Mouse (Mus musculus): ENCODE data around the gene Pde8b. TPM values are rescaled to one million over a fixed set of nuclear protein-coding genes. Genes with fewer than 3 reads are reported as not detected.

Pde8b gene
- polyA plus RNA-seq, 1 experiment = 24.2 TPM

GRCm38 (mm10) chr13:95104865-95105264 is 145.3 kb downstream of the Pde8b start:
- no peak for DNase-seq
- WGBS = 52% methylated on average over 4 of the region's 4 CpGs
- TF ChIP-seq CTCF (IDR thresholded peaks at IDR 0.05; ENCODE audit: borderline replicate concordance, insufficient read depth, low read depth, low read length) (no peak), POLR2A (IDR thresholded peaks at IDR 0.05; ENCODE audit: borderline replicate concordance, insufficient read depth, low read length) (no peak)
- H3K27ac ChIP-seq (ENCODE audit: insufficient read depth, low read length) = no peak overlapping the region
- no peaks in the 10 kb centered on the region for H3K4me1 ChIP-seq (ENCODE audit: control insufficient read depth, insufficient read depth, low read length)
- no peak overlapping the region for H3K4me3 ChIP-seq (replicated peaks; ENCODE audit: insufficient read depth, low read depth, low read length)
- H3K27me3 ChIP-seq (ENCODE audit: control insufficient read depth, insufficient read depth, low read length) = no peaks in the 10 kb centered on the region

DNA sequence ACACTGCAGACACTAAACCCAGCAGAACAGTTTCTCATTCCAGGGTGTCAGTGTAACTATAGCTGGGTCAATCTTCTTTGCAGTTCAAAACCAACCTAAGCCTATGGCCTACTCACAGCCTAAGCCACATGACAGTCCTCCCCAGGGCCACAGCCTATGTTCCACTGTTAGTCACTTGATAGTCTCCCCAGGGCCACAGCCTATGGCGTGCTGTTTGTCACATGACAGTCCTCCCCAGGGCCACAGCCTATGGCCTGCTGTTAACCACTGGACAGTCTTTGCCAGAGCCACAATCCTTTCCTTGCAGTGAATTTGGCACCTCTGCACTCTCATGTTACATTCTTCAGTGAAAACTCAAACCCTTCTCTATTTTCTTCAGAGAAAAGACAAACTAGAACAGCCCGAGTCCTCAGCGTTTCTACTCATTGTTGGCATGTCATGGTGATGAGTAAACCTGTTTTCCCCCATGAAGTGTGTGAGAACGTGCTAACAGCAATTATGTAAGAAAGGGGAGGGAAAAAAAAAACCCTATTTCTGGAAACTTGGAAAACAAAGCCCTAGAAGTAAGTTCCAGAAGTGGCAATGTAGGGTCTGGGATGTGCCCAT is 147.0 kb downstream of the Pde8b start:
- Histone ChIP-seq H3K4me1 (ENCODE audit: control insufficient read depth, insufficient read depth, low read length) (no peaks in the 10 kb centered on the region), H3K27ac (ENCODE audit: insufficient read depth, low read length) (no peak overlapping the region), H3K27me3 (ENCODE audit: control insufficient read depth, insufficient read depth, low read length) (no peaks in the 10 kb centered on the region), H3K4me3 (replicated peaks; ENCODE audit: insufficient read depth, low read depth, low read length) (no peak overlapping the region)
- 72% methylated on average over 4 of the region's 4 CpGs for WGBS
- TF ChIP-seq CTCF (IDR thresholded peaks at IDR 0.05; ENCODE audit: borderline replicate concordance, insufficient read depth, low read depth, low read length) (no peak), POLR2A (IDR thresholded peaks at IDR 0.05; ENCODE audit: borderline replicate concordance, insufficient read depth, low read length) (no peak)
- DNase-seq = no peak

GRCm38 (mm10) chr13:95101315-95101714 is 148.8 kb downstream of the Pde8b start:
- WGBS = 86% methylated on average over 8 of the region's 8 CpGs
- no peaks in the 10 kb centered on the region for H3K27me3 ChIP-seq (ENCODE audit: control insufficient read depth, insufficient read depth, low read length)
- TF ChIP-seq POLR2A (IDR thresholded peaks at IDR 0.05; ENCODE audit: borderline replicate concordance, insufficient read depth, low read length) = no peak
- TF ChIP-seq CTCF (IDR thresholded peaks at IDR 0.05; ENCODE audit: borderline replicate concordance, insufficient read depth, low read depth, low read length) = no peak
- no peaks in the 10 kb centered on the region for H3K4me1 ChIP-seq (ENCODE audit: control insufficient read depth, insufficient read depth, low read length)
- DNase-seq = no peak
- no peak overlapping the region for H3K27ac ChIP-seq (ENCODE audit: insufficient read depth, low read length)
- no peak overlapping the region for H3K4me3 ChIP-seq (replicated peaks; ENCODE audit: insufficient read depth, low read depth, low read length)

GRCm38 (mm10) chr13:95098931-95099720 is 151.0 kb downstream of the Pde8b start:
- H3K4me1 ChIP-seq (ENCODE audit: control insufficient read depth, insufficient read depth, low read length) = no peaks in the 10 kb centered on the region
- no peak for DNase-seq
- no peak overlapping the region for H3K27ac ChIP-seq (ENCODE audit: insufficient read depth, low read length)
- no peak overlapping the region for H3K4me3 ChIP-seq (replicated peaks; ENCODE audit: insufficient read depth, low read depth, low read length)
- no peaks in the 10 kb centered on the region for H3K27me3 ChIP-seq (ENCODE audit: control insufficient read depth, insufficient read depth, low read length)
- no peak for TF ChIP-seq CTCF (IDR thresholded peaks at IDR 0.05; ENCODE audit: borderline replicate concordance, insufficient read depth, low read depth, low read length)
- TF ChIP-seq POLR2A (IDR thresholded peaks at IDR 0.05; ENCODE audit: borderline replicate concordance, insufficient read depth, low read length) = no peak
- WGBS = 83% methylated on average over 8 of the region's 8 CpGs

- Histone ChIP-seq H3K4me3 (replicated peaks; ENCODE audit: insufficient read depth, low read depth, low read length) (no peak overlapping the region), H3K27ac (ENCODE audit: insufficient read depth, low read length) (no peak overlapping the region), H3K4me1 (ENCODE audit: control insufficient read depth, insufficient read depth, low read length) (no peaks in the 10 kb centered on the region), H3K27me3 (ENCODE audit: control insufficient read depth, insufficient read depth, low read length) (no peaks in the 10 kb centered on the region)
- no peak for DNase-seq
- 73% methylated on average over 3 of the region's 3 CpGs for WGBS
- TF ChIP-seq POLR2A (IDR thresholded peaks at IDR 0.05; ENCODE audit: borderline replicate concordance, insufficient read depth, low read length) (no peak), CTCF (IDR thresholded peaks at IDR 0.05; ENCODE audit: borderline replicate concordance, insufficient read depth, low read depth, low read length) (no peak)
Observed at GRCm38 (mm10) chr13:95096646-95097045, 153.5 kb downstream of the Pde8b start.

- Histone ChIP-seq H3K27me3 (ENCODE audit: control insufficient read depth, insufficient read depth, low read length) (no peaks in the 10 kb centered on the region), H3K4me3 (replicated peaks; ENCODE audit: insufficient read depth, low read depth, low read length) (no peak overlapping the region), H3K4me1 (ENCODE audit: control insufficient read depth, insufficient read depth, low read length) (no peaks in the 10 kb centered on the region), H3K27ac (ENCODE audit: insufficient read depth, low read length) (no peak overlapping the region)
- DNase-seq = no peak
- WGBS = 62% methylated on average over 10 of the region's 10 CpGs
- no peak for TF ChIP-seq POLR2A (IDR thresholded peaks at IDR 0.05; ENCODE audit: borderline replicate concordance, insufficient read depth, low read length)
- no peak for TF ChIP-seq CTCF (IDR thresholded peaks at IDR 0.05; ENCODE audit: borderline replicate concordance, insufficient read depth, low read depth, low read length)
Observed at GRCm38 (mm10) chr13:95095860-95096259, 154.3 kb downstream of the Pde8b start.

DNA sequence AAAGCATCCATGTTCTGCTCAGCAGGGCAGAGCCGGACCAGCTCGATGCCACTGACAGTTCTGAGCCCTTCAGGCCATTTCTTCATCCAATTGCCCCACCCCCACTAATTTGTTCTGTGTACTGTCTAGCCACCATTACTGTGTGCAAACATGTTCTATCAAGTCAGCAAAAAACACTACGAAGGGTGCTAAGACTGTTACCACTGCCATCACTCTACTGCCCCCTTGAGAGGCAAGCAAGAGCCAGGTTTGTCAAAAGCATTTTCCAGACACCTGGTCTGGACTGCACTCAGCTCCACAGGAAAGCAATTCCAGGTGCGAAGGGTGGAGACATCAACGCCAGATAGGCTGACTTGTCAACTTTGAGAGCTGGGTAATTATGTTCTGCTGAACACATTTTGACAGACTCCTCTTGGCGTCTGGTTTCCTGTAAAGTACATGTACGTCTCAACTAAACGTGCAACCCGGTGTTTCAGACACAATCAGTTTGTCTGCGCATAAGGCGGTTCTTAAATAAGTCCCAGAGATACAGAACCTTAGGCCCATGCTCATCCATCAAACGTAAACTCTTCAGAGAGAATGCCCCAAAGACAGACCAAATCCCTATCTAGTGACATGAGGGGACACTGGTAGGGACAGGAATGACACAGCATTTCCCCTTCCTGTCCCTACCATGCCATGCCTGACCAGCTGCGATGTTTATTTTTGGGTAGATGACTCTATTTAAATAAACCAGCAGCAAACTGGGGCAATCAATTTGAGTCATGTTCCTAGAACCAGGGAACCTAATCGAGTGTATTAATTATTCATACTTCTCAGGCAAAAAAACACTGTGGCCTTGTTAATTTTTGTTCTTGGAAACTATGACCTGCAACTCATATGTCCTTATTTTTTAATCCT is 158.3 kb downstream of the Pde8b start:
- Histone ChIP-seq H3K27ac (ENCODE audit: insufficient read depth, low read length) (no peak overlapping the region), H3K4me3 (replicated peaks; ENCODE audit: insufficient read depth, low read depth, low read length) (no peak overlapping the region), H3K4me1 (ENCODE audit: control insufficient read depth, insufficient read depth, low read length) (no peaks in the 10 kb centered on the region), H3K27me3 (ENCODE audit: control insufficient read depth, insufficient read depth, low read length) (no peaks in the 10 kb centered on the region)
- 79% methylated on average over 14 of the region's 14 CpGs for WGBS
- TF ChIP-seq CTCF (IDR thresholded peaks at IDR 0.05; ENCODE audit: borderline replicate concordance, insufficient read depth, low read depth, low read length) = no peak
- TF ChIP-seq POLR2A (IDR thresholded peaks at IDR 0.05; ENCODE audit: borderline replicate concordance, insufficient read depth, low read length) = no peak
- no peak for DNase-seq
